In the genomic region with DNA sequence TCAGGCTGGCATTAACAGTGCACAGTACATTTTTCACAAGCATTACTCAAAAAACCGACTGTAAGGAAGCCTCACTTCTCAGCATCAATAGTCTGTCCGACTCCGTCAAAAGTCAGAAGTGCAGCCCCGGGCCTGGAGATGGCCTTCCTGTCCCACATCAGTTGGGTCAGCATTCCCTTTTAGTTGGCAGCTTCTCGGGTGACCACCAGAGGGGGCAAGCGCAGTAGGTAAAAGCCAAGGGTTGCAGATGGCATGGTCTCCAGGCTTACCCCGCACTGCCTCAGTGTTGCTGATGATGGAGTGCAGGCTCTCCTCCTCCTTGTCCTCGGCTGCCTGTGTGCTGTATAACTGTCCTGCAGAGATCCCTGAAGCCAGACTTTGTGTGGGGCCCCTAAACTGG, we compare ENCODE assay signal across 8 mouse cellular contexts. TPM values are rescaled to one million over a fixed set of nuclear protein-coding genes. Genes with fewer than 3 reads are reported as not detected.
DNase-seq lines count a peak whose midpoint lies in the region; ATAC-seq and TF ChIP-seq lines count a peak whose summit lies in the region.

No protein-coding gene starts in this region.

- H3K27me3 ChIP-seq in heart, embryonic 12.5 days (replicated peaks) = no peaks in the 10 kb centered on the region

- no peak overlapping the region for H3K27ac ChIP-seq in heart, embryonic 12.5 days (ENCODE audit: poor library complexity, severe bottlenecking)
- peak overlapping the region; percentile 43; the same call in 1 of the 2 replicates for H3K27ac ChIP-seq in layer of hippocampus, adult 2 months

- no peak overlapping the region for H3K4me3 ChIP-seq in heart, embryonic 12.5 days
- H3K4me3 ChIP-seq in layer of hippocampus, adult 2 months = no peak overlapping the region

- peaks cover 53% of the 10 kb centered on the region for H3K36me3 ChIP-seq in heart, embryonic 12.5 days

- no peak overlapping the region for H3K4me2 ChIP-seq in heart, embryonic 12.5 days

- no peaks in the 10 kb centered on the region for H3K4me1 ChIP-seq in heart, embryonic 12.5 days (replicated peaks)

- H3K9ac ChIP-seq in heart, embryonic 12.5 days = no peak overlapping the region

- H3K9me3 ChIP-seq in heart, embryonic 12.5 days (replicated peaks) = no peaks in the 10 kb centered on the region

- 53% methylated on average over 8 of the region's 8 CpGs for WGBS in heart, embryonic 12.5 days

- peak; percentile 80 for TF ChIP-seq CTCF in layer of hippocampus, adult 2 months (conservative IDR thresholded peaks at IDR 0.05)

- peak; percentile 52 to 71 for DNase-seq in heart, adult 18-20 months
- DNase-seq in c-Kit-positive CD71-negative TER-119-negative erythroid progenitor cells, embryonic 14.5 days (ENCODE audit: low read depth) = peak; percentile 24
- peak; percentile 41 for DNase-seq in gastrocnemius, postnatal 36 days
- peak; percentile 22 to 57 for DNase-seq in layer of hippocampus, adult 2 months (ENCODE audit: low spot score in 2 of 2)
- peak; percentile 63 to 80 for DNase-seq in lung, postnatal 4 days
- DNase-seq in spleen, postnatal 4 days (ENCODE audit: low spot score in 2 of 2) = peak; percentile 64 to 84

- ATAC-seq in heart, embryonic 12.5 days (ENCODE audit: insufficient number of reproducible peaks, low FRiP score) = no peak
- peak; percentile 60 for ATAC-seq in CD4-positive, CD25-positive, alpha-beta regulatory T cell, adult 4 months

- intact Hi-C loops in gastrocnemius, postnatal 36 days (cut with DNase I) = loop anchor here (5.0 kb wide), 2 partner anchors 199 to 219 kb away; no protein-coding TSS in a partner anchor

RNA-seq across cellular contexts. Expression of a gene that starts 9.0 kb away (rescaled TPM):
- total RNA-seq in heart, adult 18-20 months (2021) = 100 to 1,000 TPM; 144 to 155 TPM
- 97.3 and 102 TPM in 2 replicates for polyA plus RNA-seq in heart, embryonic 12.5 days (2016; fragmentation: Nextera tagmentation; extraction: Ambion mirVana)
- polyA plus RNA-seq in CD4-positive, CD25-positive, alpha-beta regulatory T cell, adult 4 months (2017; shearing (Covaris generic)) = 100 to 1,000 TPM in 1 of 2 experiments, 10 to 100 TPM in 1; 66.6 to 101 TPM
- 100 to 1,000 TPM; 102 to 117 TPM for total RNA-seq in gastrocnemius, postnatal 36 days (2021)
- 10 to 100 TPM; 70.7 to 70.9 TPM for total RNA-seq in layer of hippocampus, adult 2 months (2021)

RNA-seq across cellular contexts. Expression of a gene that starts 31.8 kb away (rescaled TPM):
- not detected for total RNA-seq in heart, adult 18-20 months (2021)
- 3.4 and 5.0 TPM in 2 replicates for polyA plus RNA-seq in heart, embryonic 12.5 days (2016; fragmentation: Nextera tagmentation; extraction: Ambion mirVana)
- 10 to 100 TPM in 1 of 2 experiments, 1 to 10 TPM in 1; 5.4 to 10.7 TPM for polyA plus RNA-seq in CD4-positive, CD25-positive, alpha-beta regulatory T cell, adult 4 months (2017; shearing (Covaris generic))
- not detected for total RNA-seq in gastrocnemius, postnatal 36 days (2021)
- total RNA-seq in layer of hippocampus, adult 2 months (2021) = not detected

Comparison
In these comparisons a context has a peak if more than half of its experiments do, and no peak if none do; other contexts are left out.
1. DNase-seq: peak in every context shown above with its lines; median percentile 74 in spleen, postnatal 4 days; 72 in lung, postnatal 4 days; 62 in heart, adult 18-20 months; 41 in gastrocnemius, postnatal 36 days; 40 in layer of hippocampus, adult 2 months; 24 in c-Kit-positive CD71-negative TER-119-negative erythroid progenitor cells, embryonic 14.5 days.